Mouse (Mus musculus): Measurements from ENCODE around the gene Crebrf. TPM values are rescaled to one million over a fixed set of nuclear protein-coding genes. Genes with fewer than 3 reads are reported as not detected.

Crebrf gene
- total and polyA plus RNA-seq, 3 experiments: 1.6 to 66.3 (median 51.3) TPM

- no peak for ATAC-seq (ENCODE audit: extremely low read depth, insufficient number of reproducible peaks, low FRiP score, poor library complexity, severe bottlenecking)
- TF ChIP-seq POLR2AphosphoS5 (IDR thresholded peaks at IDR 0.05; ENCODE audit: insufficient replicate concordance, low read depth, low read length): no peak
- no peak for TF ChIP-seq GATA1 (IDR thresholded peaks at IDR 0.05; ENCODE audit: borderline replicate concordance, low read length)
- TF ChIP-seq TAL1 (conservative IDR thresholded peaks at IDR 0.05; ENCODE audit: low read depth, low read length): no peak
Observed at GRCm38 (mm10) chr17:26816810-26817209, 101.4 kb downstream of the Crebrf start.

DNA sequence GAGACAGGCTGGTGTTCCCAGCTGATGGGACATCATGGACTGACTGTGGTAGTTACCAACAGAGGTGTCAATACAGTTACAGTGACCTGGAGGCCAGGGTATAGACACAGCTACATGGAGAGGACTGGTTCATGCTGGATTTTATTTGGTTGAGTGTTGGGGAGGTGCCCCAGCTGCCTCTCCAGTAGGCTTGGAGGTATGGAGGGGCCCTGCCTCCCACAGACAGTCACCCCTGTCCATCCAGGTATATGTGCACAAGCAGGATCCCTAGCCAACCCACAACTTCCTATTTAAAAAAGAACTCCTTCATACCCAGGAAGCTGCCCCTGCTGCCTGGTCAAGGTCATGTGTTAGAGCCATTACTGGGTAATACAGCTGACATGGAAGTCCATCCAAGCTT, 102.3 kb downstream of the Crebrf start:
- no peak overlapping the region for H3K4me3 ChIP-seq (ENCODE audit: low read depth, low read length)
- DNase-seq (ENCODE audit: low spot score) (no peak), ATAC-seq (ENCODE audit: extremely low read depth, insufficient number of reproducible peaks, low FRiP score, poor library complexity, severe bottlenecking) (no peak)
- peaks cover 11% of the 10 kb centered on the region for H3K4me1 ChIP-seq (ENCODE audit: insufficient read depth, low read depth, low read length)
- no peaks in the 10 kb centered on the region for H3K9me3 ChIP-seq (replicated peaks)
- H3K27me3 ChIP-seq (ENCODE audit: insufficient read depth, low read length): peaks cover 49% of the 10 kb centered on the region
- H3K36me3 ChIP-seq (replicated peaks): no peaks in the 10 kb centered on the region
- no peak for TF ChIP-seq POLR2AphosphoS5 (IDR thresholded peaks at IDR 0.05; ENCODE audit: insufficient replicate concordance, low read depth, low read length)

More at GRCm38 (mm10) chr17:26816810-26817209, 101.4 kb downstream of the Crebrf start:
- Histone ChIP-seq H3K4me1 (ENCODE audit: insufficient read depth, low read depth, low read length) (peaks cover 11% of the 10 kb centered on the region), H3K9me3 (replicated peaks) (no peaks in the 10 kb centered on the region), H3K27me3 (ENCODE audit: insufficient read depth, low read length) (peaks cover 59% of the 10 kb centered on the region), H3K36me3 (replicated peaks) (no peaks in the 10 kb centered on the region), H3K4me3 (ENCODE audit: low read depth, low read length) (no peak overlapping the region)
- DNase-seq (ENCODE audit: low spot score): no peak

DNA sequence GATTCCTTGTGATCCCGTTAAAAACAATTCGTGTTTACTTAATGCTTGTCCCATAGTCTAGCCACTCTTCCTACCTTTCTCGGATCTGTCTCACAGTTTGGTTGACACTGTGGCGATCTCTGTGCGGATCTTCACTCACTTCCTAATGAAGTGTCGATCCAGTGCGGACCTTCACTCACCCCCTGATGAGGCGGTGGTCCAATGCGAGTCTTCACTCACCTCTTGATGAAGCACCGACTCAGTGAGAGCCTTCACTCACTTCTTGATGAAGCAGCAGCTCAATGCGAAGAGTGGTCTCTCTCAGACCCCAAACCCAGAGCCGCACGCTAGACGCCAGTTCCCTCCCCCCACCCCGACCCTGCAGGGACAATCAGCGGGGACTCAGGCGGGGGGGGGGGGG, 110.7 kb downstream of the Crebrf start:
- Histone ChIP-seq H3K9me3 (replicated peaks) (no peaks in the 10 kb centered on the region), H3K36me3 (replicated peaks) (no peaks in the 10 kb centered on the region), H3K4me3 (ENCODE audit: low read depth, low read length) (no peak overlapping the region), H3K4me1 (ENCODE audit: insufficient read depth, low read depth, low read length) (no peaks in the 10 kb centered on the region), H3K27me3 (ENCODE audit: insufficient read depth, low read length) (peaks cover 22% of the 10 kb centered on the region)
- TF ChIP-seq TAL1 (conservative IDR thresholded peaks at IDR 0.05; ENCODE audit: low read depth, low read length) (no peak), POLR2AphosphoS5 (IDR thresholded peaks at IDR 0.05; ENCODE audit: insufficient replicate concordance, low read depth, low read length) (no peak), GATA2 (IDR thresholded peaks at IDR 0.05; ENCODE audit: borderline replicate concordance, low read depth, low read length) (no peak), CTCF (IDR thresholded peaks at IDR 0.05; ENCODE audit: low read depth, low read length) (no peak), GATA1 (IDR thresholded peaks at IDR 0.05; ENCODE audit: borderline replicate concordance, low read length) (no peak)
- ATAC-seq (ENCODE audit: extremely low read depth, insufficient number of reproducible peaks, low FRiP score, poor library complexity, severe bottlenecking) (no peak), DNase-seq (ENCODE audit: low spot score) (no peak)

Other genes with a start within 250 kb of the Crebrf start
- 92.7 and 103 TPM in 2 replicates for gene Ergic1, start 154.2 kb upstream of the Crebrf start, total RNA-seq (2014; fragmentation: Nextera tagmentation)
- 22.1 and 23.2 TPM in 2 replicates for gene Ergic1, start 154.2 kb upstream of the Crebrf start, total RNA-seq (2017)
- gene Ergic1, start 154.2 kb upstream of the Crebrf start, polyA plus RNA-seq (2012): 31.7 and 37.1 TPM in 2 replicates
- 41.8 and 43.0 TPM in 2 replicates for gene Dusp1, start 153.5 kb upstream of the Crebrf start, total RNA-seq (2014; fragmentation: Nextera tagmentation)
- gene Dusp1, start 153.5 kb upstream of the Crebrf start, total RNA-seq (2017): 4.9 and 5.0 TPM in 2 replicates
- gene Dusp1, start 153.5 kb upstream of the Crebrf start, polyA plus RNA-seq (2012): 5.5 and 6.3 TPM in 2 replicates
- 115 and 117 TPM in 2 replicates for gene Atp6v0e, start 52.4 kb upstream of the Crebrf start, total RNA-seq (2014; fragmentation: Nextera tagmentation)
- gene Atp6v0e, start 52.4 kb upstream of the Crebrf start, total RNA-seq (2017): 325 and 357 TPM in 2 replicates
- 7.6 and 9.6 TPM in 2 replicates for gene Atp6v0e, start 52.4 kb upstream of the Crebrf start, polyA plus RNA-seq (2012)
- gene Bnip1, start 65.4 kb downstream of the Crebrf start, total RNA-seq (2014; fragmentation: Nextera tagmentation): 42.2 and 45.0 TPM in 2 replicates
- gene Bnip1, start 65.4 kb downstream of the Crebrf start, total RNA-seq (2017): 55.9 and 58.0 TPM in 2 replicates
- 32.1 TPM in 2 replicates for gene Bnip1, start 65.4 kb downstream of the Crebrf start, polyA plus RNA-seq (2012)
- gene Nkx2-5, start 129.4 kb downstream of the Crebrf start, total RNA-seq (2014; fragmentation: Nextera tagmentation): not detected in 2 replicates
- not detected in 2 replicates for gene Nkx2-5, start 129.4 kb downstream of the Crebrf start, total RNA-seq (2017)
- not detected in 2 replicates for gene Nkx2-5, start 129.4 kb downstream of the Crebrf start, polyA plus RNA-seq (2012)
- 17.1 and 23.0 TPM in 2 replicates for gene Kifc5b, start 201.4 kb downstream of the Crebrf start, total RNA-seq (2014; fragmentation: Nextera tagmentation)
- 15.0 and 15.7 TPM in 2 replicates for gene Kifc5b, start 201.4 kb downstream of the Crebrf start, total RNA-seq (2017)
- 30.1 and 36.1 TPM in 2 replicates for gene Kifc5b, start 201.4 kb downstream of the Crebrf start, polyA plus RNA-seq (2012)
- 6.5 and 8.4 TPM in 2 replicates for gene Phf1, start 217.4 kb downstream of the Crebrf start, total RNA-seq (2014; fragmentation: Nextera tagmentation)
- gene Phf1, start 217.4 kb downstream of the Crebrf start, total RNA-seq (2017): 7.3 and 7.4 TPM in 2 replicates
- 21.6 and 21.7 TPM in 2 replicates for gene Phf1, start 217.4 kb downstream of the Crebrf start, polyA plus RNA-seq (2012)
- gene Cuta, start 223.9 kb downstream of the Crebrf start, total RNA-seq (2014; fragmentation: Nextera tagmentation): 319 and 371 TPM in 2 replicates
- gene Cuta, start 223.9 kb downstream of the Crebrf start, total RNA-seq (2017): 182 and 190 TPM in 2 replicates
- gene Cuta, start 223.9 kb downstream of the Crebrf start, polyA plus RNA-seq (2012): 526 and 563 TPM in 2 replicates
- 88.0 and 117 TPM in 2 replicates for gene Syngap1, start 225.6 kb downstream of the Crebrf start, total RNA-seq (2014; fragmentation: Nextera tagmentation)
- gene Syngap1, start 225.6 kb downstream of the Crebrf start, total RNA-seq (2017): 7.3 and 10.2 TPM in 2 replicates
- gene Syngap1, start 225.6 kb downstream of the Crebrf start, polyA plus RNA-seq (2012): 22.3 and 24.1 TPM in 2 replicates

All from G1E (cell line).